ENCODE assay signal across 8 mouse cellular contexts in the genomic region with DNA sequence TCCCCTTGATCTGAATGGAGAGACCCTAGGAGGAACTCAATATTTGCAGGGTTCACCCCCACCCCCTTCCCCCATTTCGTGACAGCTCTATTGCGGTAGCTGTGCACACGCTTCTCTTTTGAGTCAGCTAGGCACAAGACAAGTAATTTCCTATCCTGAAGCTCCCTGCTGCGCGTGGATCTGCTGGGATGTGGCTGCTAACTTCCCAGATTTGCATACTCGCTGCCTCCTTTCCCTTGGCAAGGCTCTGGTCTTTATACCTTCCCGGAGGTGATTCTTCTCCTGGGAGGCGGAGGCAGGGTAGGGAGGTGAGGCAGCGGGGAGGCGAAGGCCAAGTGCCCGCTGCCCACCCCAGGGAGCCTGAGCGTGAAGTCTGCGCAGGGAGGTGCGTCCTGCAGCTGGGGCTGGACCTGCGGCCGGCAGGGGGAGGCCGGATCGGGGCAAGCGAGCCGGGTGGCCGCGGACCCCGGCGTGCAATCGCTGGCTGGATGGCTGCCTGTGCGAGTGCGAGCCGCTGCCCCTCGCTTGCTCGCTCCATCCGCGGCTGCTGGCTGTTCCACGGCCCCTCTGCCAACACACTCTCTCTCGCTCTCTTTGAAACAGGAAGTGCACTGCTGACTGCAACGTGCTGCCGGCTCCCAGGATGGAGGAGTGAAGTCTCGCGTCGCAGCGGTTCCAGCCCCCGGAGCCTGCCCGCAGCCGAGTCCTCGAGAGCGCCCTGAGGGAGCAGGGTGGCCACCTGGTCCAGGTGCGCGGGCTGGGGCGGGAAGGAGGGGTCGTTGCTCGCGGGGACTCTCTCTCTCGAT. TPM values are rescaled to one million over a fixed set of nuclear protein-coding genes. Genes with fewer than 3 reads are reported as not detected.
DNase-seq lines count a peak whose midpoint lies in the region; ATAC-seq and TF ChIP-seq lines count a peak whose summit lies in the region.

No protein-coding gene starts in this region.

- H3K27ac ChIP-seq in embryonic facial prominence, embryonic 10.5 days (replicated peaks), result peak overlapping the region; percentile 77
- peak overlapping the region; percentile 72 for H3K27ac ChIP-seq in kidney, adult 2 months (ENCODE audit: insufficient read depth, low read depth, low read length)
- peak overlapping the region; percentile 87 for H3K27ac ChIP-seq in lung, embryonic 14.5 days (ENCODE audit: low read depth)
- H3K27ac ChIP-seq in neural tube, embryonic 14.5 days (ENCODE audit: low read depth, low read length), result no peak overlapping the region

- peak; percentile 72 to 74 for DNase-seq in B cell, adult 2 months
- DNase-seq in adrenal gland, adult 18-20 months (ENCODE audit: low spot score in 2 of 2), result peak; percentile 63 to 71
- DNase-seq in embryonic facial prominence, embryonic 10.5 days (ENCODE audit: low spot score), result peak; percentile 74
- peak; percentile 61 for DNase-seq in heart, adult 8-10 months (ENCODE audit: low spot score)
- DNase-seq in kidney, adult 2 months, result peak; percentile 83
- DNase-seq in lung, embryonic 14.5 days, result peak; percentile 84
- peak; percentile 78 for DNase-seq in thymus, postnatal 0 days (ENCODE audit: low spot score)

- TF ChIP-seq POLR2A in kidney, adult 2 months (IDR thresholded peaks at IDR 0.05; ENCODE audit: low read depth, low read length), result no peak

- H3K4me1 ChIP-seq in embryonic facial prominence, embryonic 10.5 days, result peaks cover 29% of the 10 kb centered on the region
- peaks cover 31% of the 10 kb centered on the region; the same call in 1 of the 2 replicates for H3K4me1 ChIP-seq in kidney, adult 2 months (ENCODE audit: control insufficient read depth, insufficient read depth, low read length)
- H3K4me1 ChIP-seq in lung, embryonic 14.5 days (ENCODE audit: insufficient read depth), result peaks cover 10% of the 10 kb centered on the region; the same call in 1 of the 2 replicates
- peaks cover 19% of the 10 kb centered on the region for H3K4me1 ChIP-seq in neural tube, embryonic 14.5 days (ENCODE audit: control insufficient read depth, insufficient read depth, low read length)

- peaks cover 17% of the 10 kb centered on the region; the same call in 1 of the 2 replicates for H3K27me3 ChIP-seq in embryonic facial prominence, embryonic 10.5 days (replicated peaks; ENCODE audit: low read depth, poor library complexity, severe bottlenecking)
- H3K27me3 ChIP-seq in kidney, adult 2 months (replicated peaks; ENCODE audit: control insufficient read depth, insufficient read depth, low read length), result no peaks in the 10 kb centered on the region
- H3K27me3 ChIP-seq in lung, embryonic 14.5 days (ENCODE audit: insufficient read depth, low read length), result no peaks in the 10 kb centered on the region
- no peaks in the 10 kb centered on the region for H3K27me3 ChIP-seq in neural tube, embryonic 14.5 days (ENCODE audit: control insufficient read depth, insufficient read depth, low read length)

- H3K4me3 ChIP-seq in embryonic facial prominence, embryonic 10.5 days, result peak overlapping the region; percentile 64
- peak overlapping the region; percentile 74 for H3K4me3 ChIP-seq in kidney, adult 2 months (ENCODE audit: insufficient read depth, low read depth, low read length)
- peak overlapping the region; percentile 49 for H3K4me3 ChIP-seq in lung, embryonic 14.5 days (ENCODE audit: low read depth, low read length)
- H3K4me3 ChIP-seq in neural tube, embryonic 14.5 days (ENCODE audit: low read depth, low read length), result peak overlapping the region; percentile 38

- H3K36me3 ChIP-seq in embryonic facial prominence, embryonic 10.5 days (replicated peaks), result peaks cover 49% of the 10 kb centered on the region
- H3K36me3 ChIP-seq in kidney, adult 2 months (ENCODE audit: control insufficient read depth, insufficient read depth, low read length), result no peaks in the 10 kb centered on the region
- 0 out of 2 replicates have a peak, but pooled peaks cover 3% of the 10 kb centered on the region for H3K36me3 ChIP-seq in lung, embryonic 14.5 days (ENCODE audit: insufficient read depth)
- no peaks in the 10 kb centered on the region for H3K36me3 ChIP-seq in neural tube, embryonic 14.5 days (ENCODE audit: control insufficient read depth, insufficient read depth, low read length)

- WGBS in embryonic facial prominence, embryonic 10.5 days, result 3% methylated on average over 52 of the region's 52 CpGs
- WGBS in kidney, adult 2 months, result 3% methylated on average over 52 of the region's 52 CpGs
- WGBS in lung, embryonic 14.5 days, result 3% methylated on average over 43 of the region's 52 CpGs
- WGBS in neural tube, embryonic 14.5 days, result 7% methylated on average over 52 of the region's 52 CpGs

- 0 out of 2 replicates have a peak, but pooled peaks cover 5% of the 10 kb centered on the region for H3K9me3 ChIP-seq in embryonic facial prominence, embryonic 10.5 days
- H3K9me3 ChIP-seq in lung, embryonic 14.5 days (ENCODE audit: low read depth, low read length), result no peaks in the 10 kb centered on the region
- no peaks in the 10 kb centered on the region for H3K9me3 ChIP-seq in neural tube, embryonic 14.5 days (ENCODE audit: control insufficient read depth, low read length)

- peak overlapping the region; percentile 84 for H3K4me2 ChIP-seq in lung, embryonic 14.5 days
- H3K4me2 ChIP-seq in neural tube, embryonic 14.5 days (ENCODE audit: low read depth, low read length), result peak overlapping the region; percentile 83

- peak overlapping the region; percentile 61 for H3K9ac ChIP-seq in lung, embryonic 14.5 days
- H3K9ac ChIP-seq in neural tube, embryonic 14.5 days (replicated peaks; ENCODE audit: low read depth, low read length), result peak overlapping the region; percentile 52

- ATAC-seq in lung, embryonic 14.5 days (ENCODE audit: insufficient read depth), result peak; percentile 87
- peak; percentile 77 for ATAC-seq in neural tube, embryonic 14.5 days (ENCODE audit: low read depth)

- no peak; the same call in 1 of the 2 replicates for TF ChIP-seq CTCF in kidney, adult 2 months (conservative IDR thresholded peaks at IDR 0.05; ENCODE audit: insufficient read depth, insufficient read length, low read depth, low read length)
- TF ChIP-seq CTCF in lung, embryonic 14.5 days (IDR thresholded peaks at IDR 0.05; ENCODE audit: low read depth), result peak; percentile 43

RNA-seq across cellular contexts. Expression of gene Lrrc8d, which starts 32.1 kb away (rescaled TPM):
- 100 to 1,000 TPM in 1 of 2 experiments, 10 to 100 TPM in 1; 81.3 to 105 TPM for total RNA-seq in adrenal gland, adult 18-20 months (2021)
- 22.2 TPM in 2 replicates for polyA plus RNA-seq in embryonic facial prominence, embryonic 10.5 days (2016; fragmentation: Nextera tagmentation; extraction: Ambion mirVana)
- 10 to 100 TPM in 1 of 4 experiments, 1 to 10 TPM in 3; 7.2 to 11.1 (median 9.0) TPM for total RNA-seq in heart, adult 8-10 months (2022)
- 34.4 and 35.4 TPM in 2 replicates for polyA plus RNA-seq in kidney, adult 2 months (2012; rRNA removed)
- polyA plus RNA-seq in lung, embryonic 14.5 days (2014; fragmentation: Nextera tagmentation; extraction: Ambion mirVana), result 25.0 and 27.1 TPM in 2 replicates
- 35.7 and 44.3 TPM in 2 replicates for polyA plus RNA-seq in neural tube, embryonic 14.5 days (2014; fragmentation: Nextera tagmentation; extraction: Ambion mirVana)
- 11.1 and 11.3 TPM in 2 replicates for polyA plus RNA-seq in thymus, postnatal 0 days (2015; fragmentation: Nextera tagmentation; extraction: Ambion mirVana)
